In the genomic region with DNA sequence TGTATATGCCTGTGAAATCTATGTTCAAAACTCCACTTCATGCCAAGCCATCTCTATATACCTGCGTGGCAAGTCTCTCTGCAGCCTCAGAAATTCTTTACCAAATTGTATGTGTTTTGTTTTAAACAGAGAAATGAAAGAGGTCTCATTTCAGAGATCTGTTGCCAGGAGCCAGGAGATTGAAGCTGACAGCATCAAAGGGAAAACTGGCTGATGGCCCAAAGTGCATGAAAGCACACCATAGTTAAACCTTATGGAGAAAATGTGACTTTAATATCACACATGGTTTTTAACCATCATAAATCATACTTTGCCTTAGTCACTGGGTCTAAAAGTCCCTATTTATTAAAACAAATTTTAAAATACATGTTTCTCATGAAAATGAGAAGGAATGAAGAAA, we compare ENCODE assay signal across 19 mouse cellular contexts. TPM values are rescaled to one million over a fixed set of nuclear protein-coding genes. Genes with fewer than 3 reads are reported as not detected.
DNase-seq lines count a peak whose midpoint lies in the region; ATAC-seq lines count a peak whose summit lies in the region.
"Had no signal": no experiment of that assay in that cellular context is flagged by ENCODE, and none has a peak within 500 bp of the region (broad histone marks: within the 10 kb centered on the region; RNA-seq: fewer than 3 reads in every experiment).

No protein-coding gene starts in this region.

- no peak overlapping the region for H3K9ac ChIP-seq in forebrain, embryonic 13.5 days
- no peak overlapping the region for H3K9ac ChIP-seq in forebrain, embryonic 11.5 days (ENCODE audit: low read length)
- no peak overlapping the region for H3K9ac ChIP-seq in neural tube, embryonic 15.5 days (replicated peaks)
- H3K9ac ChIP-seq: embryonic facial prominence, embryonic 15.5 days; limb, embryonic 13.5 days; liver, embryonic 15.5 days had no signal

- intact Hi-C loops in left cerebral cortex, postnatal 4 days (cut with DNase I) = loop anchor here (5.0 to 10.0 kb wide), 3 partner anchors 722 to 1121 kb away; no protein-coding TSS in a partner anchor

- no peaks in the 10 kb centered on the region for H3K27me3 ChIP-seq in forebrain, embryonic 13.5 days
- H3K27me3 ChIP-seq in forebrain, embryonic 11.5 days (ENCODE audit: control insufficient read depth, insufficient read depth, low read length) = no peaks in the 10 kb centered on the region; the same call in 1 of the 2 replicates
- no peaks in the 10 kb centered on the region for H3K27me3 ChIP-seq in neural tube, embryonic 15.5 days (replicated peaks)

- H3K4me3 ChIP-seq in forebrain, embryonic 13.5 days = no peak overlapping the region
- H3K4me3 ChIP-seq in forebrain, embryonic 11.5 days (ENCODE audit: low read depth, low read length) = no peak overlapping the region
- H3K4me3 ChIP-seq in neural tube, embryonic 15.5 days (replicated peaks) = no peak overlapping the region
- H3K4me3 ChIP-seq: embryonic facial prominence, embryonic 15.5 days; limb, embryonic 13.5 days; liver, embryonic 15.5 days had no signal

- DNase-seq in forebrain, embryonic 11.5 days (ENCODE audit: low spot score) = no peak
- peak; percentile 22 for DNase-seq in left cerebral cortex, postnatal 4 days
- DNase-seq in left cerebral cortex, adult 9 months (ENCODE audit: low spot score in 2 of 2) = no peak
- peak; percentile 16 to 48 for DNase-seq in cerebellum, postnatal 25 days
- no peak for DNase-seq in frontal cortex, postnatal 36 days (ENCODE audit: low spot score in 2 of 2)
- DNase-seq: gastrocnemius, postnatal 25 days; kidney, adult 8-10 months; kidney, postnatal 4 days; layer of hippocampus, postnatal 36 days; lung, postnatal 10 days; thymus, postnatal 4 days had no signal

- H3K27ac ChIP-seq in forebrain, embryonic 13.5 days = peak overlapping the region; percentile 93; the same call in 1 of the 2 replicates
- no peak overlapping the region for H3K27ac ChIP-seq in forebrain, embryonic 11.5 days (ENCODE audit: low read depth, low read length)
- H3K27ac ChIP-seq in neural tube, embryonic 15.5 days (replicated peaks) = peak overlapping the region; percentile 96
- H3K27ac ChIP-seq: embryonic facial prominence, embryonic 15.5 days; limb, embryonic 13.5 days; liver, embryonic 15.5 days had no signal

- ATAC-seq in forebrain, embryonic 13.5 days = no peak
- no peak for ATAC-seq in forebrain, embryonic 11.5 days (replicated peaks; ENCODE audit: low FRiP score)
- ATAC-seq in neural tube, embryonic 15.5 days (ENCODE audit: low FRiP score) = no peak

- 53% methylated on average over 1 of the region's 1 CpGs for WGBS in forebrain, embryonic 13.5 days
- WGBS in forebrain, embryonic 11.5 days = 71% methylated on average over 1 of the region's 1 CpGs
- 79% methylated on average over 1 of the region's 1 CpGs for WGBS in neural tube, embryonic 15.5 days

- peaks cover 18% of the 10 kb centered on the region for H3K4me1 ChIP-seq in forebrain, embryonic 13.5 days
- 0 out of 2 replicates have a peak, but pooled peaks cover 2% of the 10 kb centered on the region for H3K4me1 ChIP-seq in forebrain, embryonic 11.5 days (replicated peaks; ENCODE audit: control insufficient read depth, insufficient read depth, low read length)
- peaks cover 9% of the 10 kb centered on the region for H3K4me1 ChIP-seq in neural tube, embryonic 15.5 days
- H3K4me1 ChIP-seq: liver, embryonic 15.5 days had no signal

- H3K9me3 ChIP-seq in forebrain, embryonic 13.5 days (replicated peaks) = no peaks in the 10 kb centered on the region
- H3K9me3 ChIP-seq in forebrain, embryonic 11.5 days (ENCODE audit: control insufficient read depth, low read length) = no peaks in the 10 kb centered on the region
- no peaks in the 10 kb centered on the region for H3K9me3 ChIP-seq in neural tube, embryonic 15.5 days (replicated peaks)
- H3K9me3 ChIP-seq: embryonic facial prominence, embryonic 15.5 days; limb, embryonic 13.5 days; liver, embryonic 15.5 days had no signal

- H3K36me3 ChIP-seq in forebrain, embryonic 13.5 days (ENCODE audit: poor library complexity, severe bottlenecking) = no peaks in the 10 kb centered on the region
- no peaks in the 10 kb centered on the region for H3K36me3 ChIP-seq in forebrain, embryonic 11.5 days (ENCODE audit: control insufficient read depth, insufficient read depth, low read length)
- no peaks in the 10 kb centered on the region for H3K36me3 ChIP-seq in neural tube, embryonic 15.5 days
- H3K36me3 ChIP-seq: embryonic facial prominence, embryonic 15.5 days; limb, embryonic 13.5 days; liver, embryonic 15.5 days had no signal

- H3K4me2 ChIP-seq in forebrain, embryonic 13.5 days = no peak overlapping the region
- no peak overlapping the region for H3K4me2 ChIP-seq in forebrain, embryonic 11.5 days (ENCODE audit: low read depth, low read length, severe bottlenecking)
- H3K4me2 ChIP-seq in neural tube, embryonic 15.5 days = peak overlapping the region; percentile 61
- H3K4me2 ChIP-seq: liver, embryonic 15.5 days had no signal

RNA-seq across cellular contexts. Expression of a gene that starts 1.2 kb away (rescaled TPM):
- polyA plus RNA-seq in forebrain, embryonic 13.5 days (2015; fragmentation: Nextera tagmentation; extraction: Ambion mirVana) = 94.4 and 98.4 TPM in 2 replicates
- polyA plus RNA-seq in forebrain, embryonic 11.5 days (2014; fragmentation: Nextera tagmentation; extraction: Ambion mirVana) = 14.6 and 14.7 TPM in 2 replicates
- total RNA-seq in left cerebral cortex, postnatal 4 days (2021) = 100 to 1,000 TPM; 383 to 396 TPM
- polyA plus RNA-seq in neural tube, embryonic 15.5 days (2015; fragmentation: Nextera tagmentation; extraction: Ambion mirVana) = 181 and 211 TPM in 2 replicates
- total RNA-seq: ES-E14; megakaryocyte-erythroid progenitor cell, adult 5-6 weeks had no signal
- polyA plus RNA-seq: C2C12 had no signal

Comparison
In these comparisons a context has a peak if more than half of its experiments do, and no peak if none do; other contexts are left out.
1. DNase-seq: peak in left cerebral cortex, postnatal 4 days (single experiment) and cerebellum, postnatal 25 days (2 of 2); none in forebrain, embryonic 11.5 days (single experiment), left cerebral cortex, adult 9 months (0 of 2) and frontal cortex, postnatal 36 days (0 of 2).